Mouse (Mus musculus): ENCODE measurements around the gene Plekha3. TPM values are rescaled to one million over a fixed set of nuclear protein-coding genes. Genes with fewer than 3 reads are reported as not detected.
A peak's percentile ranks its signal among the peaks of the same experiment; 100 is the strongest.

Plekha3 gene
- total RNA-seq (2021) = 10 to 100 TPM; 17.8 to 20.7 TPM

DNA sequence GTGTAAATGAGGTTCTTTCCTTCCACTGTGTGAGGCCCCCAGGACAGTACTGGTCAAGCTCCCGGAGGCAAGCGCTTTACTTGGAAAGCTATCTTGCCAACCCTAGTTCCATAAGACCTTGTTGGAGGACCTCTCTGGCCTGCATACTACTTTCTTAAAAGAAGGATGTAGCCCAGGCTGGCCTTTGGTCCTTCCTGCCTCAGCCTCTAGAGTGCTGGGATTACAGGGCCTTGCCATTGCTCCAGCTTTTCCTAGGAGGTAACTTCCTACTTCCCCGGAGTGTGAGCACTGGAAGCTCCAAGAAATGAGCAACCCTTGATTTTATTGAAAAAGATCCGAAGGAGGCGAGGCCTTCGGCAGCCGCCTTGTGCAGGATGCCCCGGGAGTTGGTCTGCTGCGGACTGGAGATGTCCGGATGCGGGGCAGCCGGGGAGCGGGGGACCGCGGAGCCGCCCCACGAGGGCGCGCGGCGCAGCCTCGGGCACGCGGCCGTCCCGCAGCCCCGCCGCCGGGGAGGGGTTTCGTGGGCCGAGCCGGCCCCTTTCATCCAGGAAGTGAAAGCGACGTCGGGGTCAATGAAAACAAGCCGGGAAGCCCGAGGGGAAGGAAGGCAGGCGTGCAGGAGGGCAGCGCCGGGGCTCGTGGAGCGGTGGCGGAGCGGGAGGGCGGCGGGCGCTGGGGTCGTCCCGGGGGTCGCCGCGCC is at the start of gene Plekha3:
Gene Plekha3 (plus strand): TSS at position 557 of the 703 bp plus-strand sequence.
- peak; percentile 77 for DNase-seq (ENCODE audit: low spot score)
- intact Hi-C loops (cut with DNase I) = loop anchor here (1.0 kb wide), 1 partner anchor 27 kb away; the partner anchor contains the start of genes Pjvk and Prkra

DNA sequence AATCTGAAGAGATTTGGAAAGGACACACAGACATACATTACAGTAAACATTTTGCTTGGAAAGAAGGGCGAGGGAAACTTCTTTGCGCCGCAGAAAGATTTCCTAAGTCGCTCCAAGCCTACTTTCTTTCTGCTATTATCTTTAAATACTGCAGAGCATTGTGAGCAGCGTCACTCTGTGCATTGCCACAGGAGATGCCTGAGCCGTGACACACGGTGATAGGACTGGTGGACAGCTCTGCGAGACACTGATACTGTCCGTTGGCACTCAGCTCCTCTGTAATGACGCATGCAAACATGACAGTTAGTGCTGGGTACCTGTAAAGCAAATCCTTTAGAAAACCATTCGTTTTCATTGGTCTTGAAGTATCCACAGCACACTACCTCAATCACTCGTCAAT is 44.8 kb upstream of the Plekha3 start:
- intact Hi-C loops (cut with DNase I) = no loop called here
- no peak for DNase-seq (ENCODE audit: low spot score)

DNA sequence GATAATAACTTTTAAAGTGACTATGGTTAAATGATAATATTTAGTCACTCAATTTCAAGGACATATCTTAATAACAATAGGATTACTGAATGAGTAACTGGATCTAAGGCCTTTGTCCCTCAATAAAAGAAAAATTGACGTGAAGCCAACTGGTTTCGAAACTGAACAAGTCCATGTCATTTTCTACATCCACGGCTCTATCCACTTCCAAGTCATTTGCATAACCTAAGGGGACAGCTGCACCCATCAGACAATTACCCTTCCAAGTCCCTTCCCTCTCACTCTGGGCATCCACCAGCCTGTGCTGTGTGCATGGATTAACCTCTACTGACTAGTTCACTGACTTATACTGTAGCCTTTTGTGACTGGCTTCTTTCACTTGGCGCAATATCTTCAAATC is 43.5 kb upstream of the Plekha3 start:
- DNase-seq (ENCODE audit: low spot score) = no peak
- intact Hi-C loops (cut with DNase I) = no loop called here

DNA sequence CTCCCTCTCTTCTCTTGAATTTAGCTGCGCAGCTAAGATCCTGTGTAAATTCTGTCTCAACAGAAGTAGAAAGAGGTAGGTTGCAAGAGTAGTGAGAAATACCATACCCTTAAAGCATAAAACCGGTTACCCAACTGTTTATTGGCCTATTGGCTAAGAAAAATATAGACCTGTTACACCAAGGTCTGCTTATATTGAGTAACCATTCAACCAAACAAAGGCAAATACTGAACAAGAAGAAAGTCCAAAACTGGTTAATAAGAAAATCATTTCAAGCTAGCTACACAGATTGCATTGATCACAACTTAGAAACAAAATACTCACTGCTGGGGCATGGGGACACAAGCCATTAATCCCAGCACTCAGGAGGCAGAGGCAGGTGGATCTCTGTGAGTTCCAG is 35.4 kb upstream of the Plekha3 start:
- intact Hi-C loops (cut with DNase I) = no loop called here
- DNase-seq (ENCODE audit: low spot score) = no peak

DNA sequence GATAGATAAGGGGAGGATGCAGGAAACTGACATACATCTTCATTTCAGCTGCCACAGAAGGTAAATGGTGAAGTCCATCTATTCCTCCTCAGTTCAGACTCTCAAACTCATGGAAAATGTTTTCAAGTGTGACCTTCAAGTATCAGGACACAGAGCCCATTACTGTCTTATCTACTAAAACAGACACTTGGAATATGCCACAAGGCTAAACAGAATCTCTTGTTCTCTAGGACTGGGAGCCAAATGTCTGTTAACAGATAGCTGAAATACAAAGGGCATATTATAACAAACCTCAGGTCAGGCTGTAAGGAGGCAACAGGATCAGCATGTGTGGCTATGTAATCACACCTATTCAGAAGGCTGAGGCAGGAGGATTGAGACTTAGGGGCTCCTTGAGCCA is 31.3 kb upstream of the Plekha3 start:
- DNase-seq (ENCODE audit: low spot score) = no peak
- intact Hi-C loops (cut with DNase I) = no loop called here

DNA sequence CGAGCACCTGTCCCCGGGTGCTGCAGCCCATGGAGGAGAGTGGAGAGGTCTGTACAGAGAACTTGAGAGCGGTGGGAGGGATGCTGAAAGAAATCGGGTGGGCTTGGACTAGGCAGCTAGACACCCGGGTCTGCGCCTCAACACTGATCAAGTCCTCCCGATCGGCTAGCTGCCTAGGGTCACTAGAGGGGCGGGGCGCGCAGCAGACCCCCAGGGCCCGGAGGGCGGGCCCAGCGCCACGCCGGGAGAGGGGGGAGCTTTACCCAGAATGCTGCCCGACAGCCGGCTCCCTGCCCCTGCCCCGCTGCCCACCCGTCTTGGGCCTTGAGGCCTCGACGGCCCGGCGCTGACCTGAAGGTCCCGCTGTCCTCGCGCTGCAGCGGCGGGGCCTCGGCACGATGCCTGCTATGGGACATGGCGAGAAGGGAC is 27.6 kb upstream of the Plekha3 start:
- intact Hi-C loops (cut with DNase I) = no loop called here
- DNase-seq (ENCODE audit: low spot score) = no peak

DNA sequence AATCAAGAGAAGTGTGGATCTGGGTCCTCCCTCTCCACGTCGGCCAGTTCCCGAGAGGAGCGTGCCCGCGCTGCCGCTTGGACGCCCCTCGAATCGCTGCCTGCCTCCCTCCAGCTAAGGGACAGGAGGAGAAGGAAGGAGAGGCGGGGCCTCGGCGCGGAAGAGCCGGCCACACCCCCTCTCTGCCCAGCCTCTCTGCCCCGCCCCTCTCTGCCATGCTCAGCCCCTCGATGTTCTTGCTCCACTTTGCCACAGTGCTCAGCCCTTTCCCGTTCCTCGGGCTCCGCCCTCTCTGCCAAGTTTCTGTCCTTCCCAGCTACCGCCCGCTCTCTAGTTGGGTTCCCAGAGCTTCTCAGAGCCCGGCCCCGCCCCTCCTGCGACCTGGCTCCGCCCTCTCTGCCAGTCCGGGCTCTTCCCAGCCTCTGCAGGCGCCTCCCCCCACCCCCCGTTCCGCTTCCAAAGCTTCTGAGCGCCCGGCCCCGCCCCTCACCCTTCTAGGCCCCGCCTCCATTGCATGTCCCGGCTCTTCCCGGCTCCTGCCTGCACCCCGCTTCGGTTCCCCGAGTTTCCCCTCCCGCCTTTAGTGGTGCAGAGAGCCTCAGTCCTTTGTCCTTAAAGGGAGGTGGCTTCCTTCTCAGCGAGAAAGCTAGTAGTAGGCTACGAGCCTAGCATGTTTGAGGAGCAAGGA is 27.1 kb upstream of the Plekha3 start, which contains the start of the genes Prkra and Pjvk:
Gene Prkra (minus strand): TSS at position 133 of the 688 bp plus-strand sequence.
Gene Pjvk (plus strand): TSS at position 594 of the 688 bp plus-strand sequence.
- intact Hi-C loops (cut with DNase I) = loop anchor here (1.0 kb wide), 1 partner anchor 27 kb away; the partner anchor contains the start of gene Plekha3
- DNase-seq (ENCODE audit: low spot score) = peak; percentile 92

DNA sequence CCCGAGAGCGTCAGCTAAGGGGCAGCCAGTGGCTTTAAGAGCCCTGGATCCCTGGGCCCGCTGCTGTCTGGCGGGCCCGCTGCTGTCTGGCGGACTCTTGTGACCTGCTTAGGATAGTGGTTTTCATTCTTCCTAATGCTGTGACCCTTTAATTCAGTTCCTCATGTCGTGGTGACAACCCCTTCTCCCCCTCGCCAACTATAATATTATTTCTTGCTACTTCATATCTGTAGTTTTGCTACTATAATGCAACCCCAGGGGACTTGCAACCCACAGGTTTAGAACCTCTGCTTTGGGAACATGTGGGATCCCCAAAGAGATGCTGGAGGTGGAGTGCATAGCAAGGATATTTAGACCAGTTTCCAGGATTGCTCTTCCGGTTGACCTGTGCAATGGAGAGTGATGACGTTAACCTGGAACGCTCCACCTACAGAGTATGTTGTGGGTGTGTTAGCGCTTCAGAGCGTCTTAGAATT is 26.4 kb upstream of the Plekha3 start:
- intact Hi-C loops (cut with DNase I) = loop anchor here (1.0 kb wide), 1 partner anchor 27 kb away; the partner anchor contains the start of gene Plekha3
- no peak for DNase-seq (ENCODE audit: low spot score)

DNA sequence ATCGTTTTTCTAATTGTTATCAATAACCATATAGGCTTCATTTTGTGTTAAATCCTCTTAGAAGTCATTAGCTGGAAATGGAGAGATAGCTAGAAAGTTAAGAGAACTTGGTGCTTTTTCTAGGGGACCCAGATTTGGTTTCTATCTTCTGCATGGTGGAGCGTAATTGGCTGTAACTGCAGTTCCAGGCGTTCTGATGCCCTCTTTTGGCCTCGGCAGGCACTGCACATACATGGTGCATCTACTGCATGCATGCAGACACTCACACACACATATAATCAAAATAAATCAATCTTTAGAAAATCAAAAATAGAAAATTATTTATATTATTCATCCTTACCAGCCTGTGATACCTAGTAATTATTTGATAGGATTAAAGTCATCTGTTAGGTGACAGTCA is 22.0 kb upstream of the Plekha3 start:
- intact Hi-C loops (cut with DNase I) = no loop called here
- no peak for DNase-seq (ENCODE audit: low spot score)

DNA sequence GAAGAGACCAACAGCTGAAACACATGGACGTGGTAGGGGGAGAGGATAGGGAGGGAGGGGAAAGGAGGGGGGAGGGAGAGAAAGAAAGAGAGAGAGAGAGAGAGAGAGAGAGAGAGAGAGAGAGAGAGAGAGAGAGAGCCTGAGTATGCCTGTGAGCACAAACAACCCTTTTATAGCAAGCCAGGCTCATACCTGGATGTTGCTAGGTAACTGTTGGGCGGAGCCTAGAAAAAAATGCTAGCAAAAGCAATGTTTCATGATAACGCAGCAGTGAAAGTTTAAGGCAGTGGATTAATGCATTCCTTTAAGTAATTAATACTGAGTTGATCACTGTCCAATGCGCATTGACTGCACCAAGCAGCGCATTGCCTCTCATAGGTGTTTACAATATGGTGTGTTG is 20.4 kb upstream of the Plekha3 start:
- no peak for DNase-seq (ENCODE audit: low spot score)
- intact Hi-C loops (cut with DNase I) = no loop called here

DNA sequence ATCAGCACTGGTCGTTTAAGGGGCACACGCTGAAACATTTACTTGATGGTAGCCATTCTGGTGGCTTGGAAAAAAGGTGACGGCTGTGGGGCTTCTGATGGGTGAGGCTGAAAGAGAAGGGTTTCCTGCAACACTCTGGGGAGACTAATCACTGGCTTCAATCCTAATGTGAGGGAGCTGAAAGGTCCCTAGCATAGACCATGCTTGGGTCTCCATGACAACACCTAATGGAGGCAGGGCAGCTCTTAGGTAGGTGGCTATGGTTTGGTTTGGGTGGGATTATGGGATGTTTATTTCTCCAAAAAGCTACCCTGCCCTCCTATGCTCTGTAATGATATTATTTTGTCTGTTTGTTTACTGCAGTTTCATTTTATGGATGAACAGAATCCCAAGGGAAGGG is 19.6 kb upstream of the Plekha3 start:
- DNase-seq (ENCODE audit: low spot score) = no peak
- intact Hi-C loops (cut with DNase I) = no loop called here

DNA sequence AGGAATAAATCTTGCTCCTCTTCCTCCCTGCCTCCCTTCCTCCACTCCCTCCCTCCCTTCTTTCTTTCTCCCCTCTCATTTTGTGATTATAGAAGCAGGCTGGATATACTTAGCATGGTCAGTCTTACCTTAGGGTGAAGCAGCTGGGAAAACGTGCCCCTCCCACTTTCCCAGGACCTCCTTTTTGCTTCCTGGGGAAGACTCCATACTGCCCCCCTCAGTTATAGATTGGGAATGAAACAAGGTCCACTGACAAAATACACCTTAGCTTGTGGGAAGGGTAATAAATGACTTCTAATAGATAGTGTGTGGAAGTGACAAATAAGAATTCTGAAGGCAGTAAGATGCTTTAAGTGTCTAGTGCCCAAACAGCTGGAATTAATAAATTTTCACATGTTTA is 19.1 kb upstream of the Plekha3 start:
- DNase-seq (ENCODE audit: low spot score) = no peak
- intact Hi-C loops (cut with DNase I) = no loop called here

DNA sequence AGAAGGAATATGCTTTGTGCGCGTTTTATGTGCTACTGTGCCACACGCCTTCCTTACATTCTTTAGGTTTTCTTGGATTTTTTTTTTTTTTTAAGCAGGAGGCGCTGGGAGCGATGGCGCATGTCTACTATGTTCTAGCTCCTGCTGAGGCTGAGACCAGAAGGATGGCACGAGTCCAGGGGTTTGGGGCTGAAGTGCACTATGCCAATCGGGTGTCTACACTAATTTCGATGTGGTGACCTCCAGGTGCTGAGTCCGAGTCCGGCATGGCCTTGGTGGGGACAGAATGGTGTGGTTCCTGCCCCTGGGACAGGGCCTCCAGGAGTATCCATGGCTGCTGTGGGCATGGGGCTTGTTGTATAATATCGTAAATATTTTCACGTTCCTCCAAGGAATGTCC is 16.5 kb upstream of the Plekha3 start:
- intact Hi-C loops (cut with DNase I) = no loop called here
- no peak for DNase-seq (ENCODE audit: low spot score)

DNA sequence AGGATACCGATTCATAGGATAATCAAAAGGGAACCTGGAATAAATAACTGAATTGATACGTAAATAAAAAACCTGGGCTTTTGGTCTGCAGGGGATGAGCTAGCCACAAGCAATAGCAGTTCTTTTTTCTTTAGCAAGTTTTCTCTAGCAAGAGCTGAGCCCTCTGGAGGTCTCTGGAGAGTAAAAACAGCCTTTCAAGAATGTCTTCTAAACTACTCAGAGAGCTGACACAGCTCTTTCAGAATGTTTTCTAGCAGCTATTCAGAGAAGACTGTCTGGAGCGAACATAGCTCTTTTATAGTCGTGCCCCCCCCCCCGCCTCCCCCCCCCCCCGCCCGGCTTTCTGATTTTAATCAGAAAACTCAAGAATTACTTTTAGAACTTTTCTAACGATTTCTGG is 15.7 kb upstream of the Plekha3 start:
- DNase-seq (ENCODE audit: low spot score) = no peak
- intact Hi-C loops (cut with DNase I) = no loop called here

DNA sequence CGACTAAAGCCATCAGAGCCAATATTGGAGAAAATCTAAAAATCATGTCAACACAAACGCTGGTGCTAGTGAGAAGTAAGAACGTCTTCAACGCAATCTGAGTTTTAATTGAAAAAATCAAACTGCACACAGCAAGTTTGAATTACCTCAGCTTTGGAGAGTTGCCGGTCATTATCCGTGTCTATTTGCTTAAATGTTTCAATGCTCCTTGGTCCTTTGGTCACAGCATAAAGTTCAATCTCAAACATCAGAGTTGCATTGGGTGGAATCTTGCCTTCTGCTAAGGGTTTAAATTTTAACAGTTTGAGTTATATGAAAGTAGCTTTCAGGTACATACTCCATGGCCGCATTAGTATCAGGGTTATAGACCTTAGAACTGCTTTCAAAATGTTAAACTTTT is 9.6 kb upstream of the Plekha3 start:
- intact Hi-C loops (cut with DNase I) = no loop called here
- no peak for DNase-seq (ENCODE audit: low spot score)

DNA sequence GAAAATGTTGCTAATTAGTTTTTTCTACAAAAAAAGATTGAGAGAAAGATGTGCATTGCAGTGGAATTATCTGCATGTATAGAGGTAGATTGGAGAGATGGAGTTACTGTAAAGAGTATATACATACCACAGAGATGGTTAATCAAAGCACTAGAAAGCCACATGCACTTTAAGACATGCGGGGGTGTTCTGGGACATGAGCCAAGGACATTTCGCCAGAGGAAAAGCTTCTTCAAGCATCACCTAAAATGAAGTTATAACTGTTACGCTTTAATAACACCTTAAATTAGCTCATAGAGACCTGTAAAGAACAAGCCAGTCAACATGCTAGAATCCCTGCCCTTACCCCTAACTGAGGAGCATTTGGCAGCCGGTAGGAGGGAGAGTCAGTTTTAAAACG is 7.9 kb upstream of the Plekha3 start:
- intact Hi-C loops (cut with DNase I) = no loop called here
- DNase-seq (ENCODE audit: low spot score) = no peak

DNA sequence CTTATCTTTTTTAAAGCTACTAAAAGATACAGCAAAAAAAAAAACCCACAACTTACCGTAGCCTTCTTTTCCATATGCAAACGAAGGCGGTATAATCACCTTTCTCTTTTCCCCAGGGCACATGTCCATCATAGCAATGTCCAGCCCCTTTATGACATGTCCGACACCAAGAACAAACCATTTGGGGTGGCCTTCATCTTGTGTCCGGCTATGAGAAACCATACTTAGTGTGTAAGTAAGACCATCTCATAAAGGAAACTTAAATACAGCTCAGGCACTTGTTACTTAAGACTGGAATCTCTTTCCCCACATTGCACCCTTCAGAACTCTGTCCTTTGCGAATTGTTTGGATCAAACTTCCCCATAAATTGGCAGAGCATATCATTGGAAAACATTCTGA is 3.4 kb upstream of the Plekha3 start:
- DNase-seq (ENCODE audit: low spot score) = no peak
- intact Hi-C loops (cut with DNase I) = no loop called here

DNA sequence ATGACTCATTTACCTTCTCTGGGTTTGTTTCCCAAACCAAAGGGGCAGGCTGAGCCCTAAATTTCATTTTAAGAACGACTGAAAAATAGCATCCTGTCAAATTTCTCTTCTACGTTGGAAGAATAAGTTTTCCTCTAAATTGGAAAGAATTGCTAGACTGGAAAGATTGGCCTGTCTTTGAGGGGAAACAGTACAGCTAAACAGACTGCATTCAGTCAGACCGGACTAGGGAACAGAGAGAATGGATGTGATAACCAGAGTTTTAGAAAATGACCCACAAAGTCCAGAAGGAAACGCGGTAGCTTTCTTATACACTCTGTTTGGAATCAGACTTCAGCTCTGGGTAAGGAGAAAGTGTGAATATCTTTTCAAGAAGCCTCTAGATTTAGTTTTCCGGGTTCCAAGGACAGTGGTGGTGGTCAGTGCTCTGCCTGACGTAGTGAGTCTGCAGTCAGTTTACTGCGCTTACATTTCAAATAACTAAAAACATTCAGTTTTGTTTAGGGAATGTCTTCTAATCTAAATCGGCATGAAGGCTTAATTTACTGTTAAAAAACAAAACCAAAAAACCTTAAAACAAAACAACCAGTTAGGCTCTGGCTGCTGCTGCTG is 2.8 kb upstream of the Plekha3 start:
- DNase-seq (ENCODE audit: low spot score) = no peak
- intact Hi-C loops (cut with DNase I) = no loop called here

DNA sequence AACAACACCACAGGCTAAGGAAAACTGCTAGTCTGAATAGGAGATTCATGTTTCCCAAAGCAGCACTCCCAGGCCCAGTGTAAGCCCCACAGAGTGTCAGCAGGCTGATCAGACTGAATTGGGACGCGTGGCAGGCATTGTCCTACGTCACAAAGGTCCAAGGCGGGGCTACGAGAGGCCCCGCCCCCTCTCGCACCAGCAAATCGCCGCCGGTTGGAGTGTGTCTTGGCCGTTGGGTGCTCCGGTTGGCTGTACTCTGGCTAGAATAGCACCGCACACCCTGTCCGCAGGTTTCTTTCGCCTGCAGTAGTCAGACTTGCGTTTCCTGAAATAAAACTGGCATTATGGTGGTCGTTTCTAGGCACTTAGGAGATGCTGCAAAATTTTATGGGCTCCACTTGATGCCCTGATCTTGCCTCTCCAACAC is 2.1 kb upstream of the Plekha3 start, which contains the start of gene Fkbp7:
Gene Fkbp7 (minus strand): TSS at position 151 of the 427 bp plus-strand sequence.
- DNase-seq (ENCODE audit: low spot score) = peak; percentile 82
- intact Hi-C loops (cut with DNase I) = no loop called here

DNA sequence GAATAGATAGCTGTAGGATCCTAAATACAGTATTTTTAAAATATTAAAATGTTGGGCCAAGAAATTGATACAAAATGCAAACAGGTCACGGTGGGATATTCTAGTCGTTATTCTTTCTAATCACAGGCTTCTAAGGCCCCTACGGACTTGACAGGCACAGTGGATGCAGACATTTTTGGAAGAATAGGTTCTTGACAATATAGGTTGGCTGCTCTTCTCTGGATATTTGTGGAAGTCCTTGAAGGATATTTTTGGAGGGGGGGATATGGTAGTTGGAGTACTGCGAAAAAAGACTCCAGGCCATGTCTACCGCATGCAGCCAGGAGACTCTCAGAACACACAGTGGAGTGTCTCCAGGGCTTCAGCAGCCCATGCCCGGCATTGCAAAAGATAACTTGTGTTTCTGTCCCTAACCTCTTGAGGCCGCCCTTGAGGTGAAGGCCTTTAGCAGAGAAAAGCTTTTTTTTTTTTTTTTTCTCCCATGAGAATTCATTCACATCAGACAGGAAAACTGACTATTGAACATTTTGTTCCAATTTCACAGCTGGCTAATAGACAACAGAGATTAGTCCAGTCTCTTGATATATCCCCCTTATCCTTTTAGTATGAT is 1.5 kb upstream of the Plekha3 start:
- no peak for DNase-seq (ENCODE audit: low spot score)
- intact Hi-C loops (cut with DNase I) = no loop called here

Measured in heart, postnatal 25 days (tissue).